Mouse (Mus musculus) MEL-GATA-1-ER (cell line): ENCODE data around the gene Cela3a.
A peak's percentile ranks its signal among the peaks of the same experiment; 100 is the strongest.
"Not testable (repeated sequence)": the region's sequence is repeated elsewhere in the genome, so short reads cannot be mapped to it uniquely, and the experiment has no call there.

Experiments used
- DNase-seq: peaks from one replicate; pipeline ENCODE4 v3.0.0-alpha.2; 2012; ENCODE audit warnings: low read depth; ENCODE audit errors: extremely low read depth

The Cela3a gene

DNA sequence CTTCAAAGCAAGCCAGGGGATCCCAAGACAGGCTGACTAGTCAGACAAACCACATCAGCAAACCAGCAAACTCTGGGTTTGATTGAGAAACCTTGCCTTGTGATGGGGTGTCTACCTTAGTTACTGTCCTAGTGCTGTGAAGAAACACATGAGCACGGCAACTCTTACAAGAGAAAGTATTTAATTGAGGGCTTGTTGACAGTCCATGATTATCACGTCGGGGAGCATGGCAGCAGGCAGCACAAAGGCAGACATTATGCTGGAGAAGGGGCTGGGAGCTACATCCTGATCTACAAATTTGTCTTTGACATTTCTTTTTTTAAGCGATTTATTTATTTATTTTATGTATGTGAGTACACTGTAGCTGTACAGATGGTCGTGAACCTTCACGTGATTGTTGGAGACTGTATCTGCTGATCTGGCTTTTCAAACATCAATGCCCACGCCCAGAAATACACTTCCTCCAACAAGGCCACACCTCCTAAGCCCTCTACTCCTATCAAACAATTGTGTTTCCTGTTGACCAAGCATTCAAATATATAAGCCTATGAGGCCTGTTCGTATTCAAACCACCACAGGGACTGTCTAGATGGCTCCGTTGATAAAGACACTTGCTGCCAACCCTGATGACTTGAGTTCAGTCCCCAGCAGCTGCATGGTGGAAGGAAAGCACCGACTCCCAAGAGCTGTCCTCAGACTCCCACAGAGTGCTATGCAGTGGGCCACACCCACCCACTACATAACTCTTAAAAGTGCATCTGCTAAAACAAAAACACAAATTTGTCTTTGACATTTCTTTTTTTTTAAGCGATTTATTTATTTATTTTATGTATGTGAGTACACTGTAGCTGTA lies 8.3 kb upstream of the Cela3a start:
- peak; percentile 49 for DNase-seq

DNA sequence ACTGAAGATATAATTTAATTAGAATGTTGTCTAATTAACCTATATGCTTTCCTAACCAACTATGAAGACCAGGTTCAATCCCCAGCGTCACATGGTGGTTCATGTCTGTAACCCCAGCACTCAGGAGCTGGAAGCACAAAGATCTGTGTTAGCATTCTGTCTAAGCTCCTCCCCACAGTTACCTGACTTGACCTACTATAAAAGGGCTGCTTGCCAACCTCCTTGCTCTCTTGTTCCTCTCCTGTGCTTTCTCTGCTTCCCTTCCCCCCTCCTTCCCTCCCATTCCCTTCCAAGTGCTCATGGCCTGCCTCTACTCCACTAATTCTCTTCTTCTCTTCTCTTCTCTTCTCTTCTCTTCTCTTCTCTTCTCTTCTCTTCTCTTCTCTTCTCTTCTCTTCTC lies 5.3 kb upstream of the Cela3a start:
- DNase-seq: no peak

DNA sequence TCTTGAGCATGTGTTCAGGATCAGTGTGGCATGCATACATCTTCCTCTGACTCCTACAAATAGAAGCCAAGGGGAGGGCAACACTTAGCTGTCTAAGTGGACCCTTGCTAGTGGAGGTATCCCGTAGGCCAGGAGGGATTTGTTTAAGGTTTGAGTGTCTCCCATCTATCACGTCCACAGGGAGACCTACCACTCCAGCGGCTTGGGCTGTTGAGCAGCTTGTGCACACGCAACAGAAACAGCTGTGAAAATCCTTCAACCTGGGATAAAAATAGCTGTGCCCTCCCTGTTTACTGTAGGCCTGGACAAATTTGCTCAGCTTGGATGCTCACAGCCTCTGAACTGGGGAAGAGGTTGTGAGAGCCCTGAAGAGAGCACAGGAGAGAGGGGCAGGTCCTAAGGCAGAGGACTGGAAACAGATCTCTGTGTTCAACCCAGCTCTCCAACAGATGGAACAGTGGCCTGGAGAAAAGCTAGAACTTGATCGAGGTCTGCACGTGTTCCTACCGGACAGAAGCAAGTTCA lies 2.7 kb upstream of the Cela3a start:
- DNase-seq: not testable (repeated sequence)

DNA sequence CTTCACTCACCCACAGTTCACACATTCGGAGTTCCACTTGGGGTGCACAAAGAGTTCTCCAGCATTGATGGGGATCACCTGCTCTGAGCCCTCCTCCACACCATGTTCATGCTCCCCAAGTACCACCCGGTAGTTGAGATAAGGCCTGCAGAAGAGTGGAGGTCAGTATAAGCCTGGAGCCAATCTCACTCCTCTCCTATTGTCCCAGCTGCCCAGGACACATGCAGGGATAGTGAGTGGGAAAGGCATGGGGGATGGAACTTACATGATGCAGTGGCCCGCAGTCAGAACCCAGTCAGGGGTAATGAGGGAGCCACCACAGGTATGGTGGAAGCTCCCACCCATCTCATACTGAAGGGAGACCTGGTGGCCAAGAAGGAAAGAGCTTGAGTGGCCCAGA lies 4.0 kb downstream of the Cela3a start:
- no peak for DNase-seq

DNA sequence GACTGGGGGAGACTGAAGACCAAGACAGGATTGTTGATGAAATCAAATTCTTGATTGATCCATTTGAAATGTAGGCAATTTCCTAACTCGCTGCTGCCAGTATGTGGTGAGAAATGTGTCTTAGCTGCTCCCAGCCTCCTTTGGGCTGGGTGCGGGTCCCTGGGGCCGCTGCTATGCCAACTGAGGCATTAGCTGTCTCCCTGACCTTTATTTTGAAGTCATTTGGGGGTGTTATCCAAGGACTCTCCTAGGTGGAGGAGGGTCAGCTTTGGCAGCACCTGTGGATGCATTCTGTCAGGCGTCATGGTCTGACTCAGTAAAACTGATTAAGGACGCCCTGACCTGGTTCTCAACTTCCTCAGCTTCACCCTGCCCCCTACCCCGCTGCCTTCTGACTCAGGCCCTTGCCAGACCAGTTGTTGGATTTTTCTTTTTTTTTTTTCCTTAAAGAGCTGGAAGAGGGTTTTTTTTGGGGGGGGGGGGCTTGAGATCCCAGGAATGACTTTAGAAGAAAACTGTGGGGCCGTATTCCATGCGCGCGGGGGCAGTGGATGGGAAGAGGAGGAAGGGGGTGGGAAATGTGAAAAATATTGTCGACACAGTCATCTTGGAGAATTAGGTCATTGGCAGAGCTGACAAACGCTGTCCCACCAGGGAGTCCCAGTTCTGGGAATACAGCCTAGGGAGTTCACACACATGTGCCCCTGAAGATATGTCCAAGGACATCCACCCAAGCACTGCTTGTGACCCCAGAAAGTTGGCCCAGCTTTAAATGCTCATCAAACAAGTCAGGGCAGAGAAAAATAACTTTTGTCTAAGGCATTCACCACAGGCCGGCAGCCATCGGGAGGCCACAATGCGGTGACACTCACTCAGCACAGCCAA lies 12.7 kb downstream of the Cela3a start:
- no peak for DNase-seq

DNA sequence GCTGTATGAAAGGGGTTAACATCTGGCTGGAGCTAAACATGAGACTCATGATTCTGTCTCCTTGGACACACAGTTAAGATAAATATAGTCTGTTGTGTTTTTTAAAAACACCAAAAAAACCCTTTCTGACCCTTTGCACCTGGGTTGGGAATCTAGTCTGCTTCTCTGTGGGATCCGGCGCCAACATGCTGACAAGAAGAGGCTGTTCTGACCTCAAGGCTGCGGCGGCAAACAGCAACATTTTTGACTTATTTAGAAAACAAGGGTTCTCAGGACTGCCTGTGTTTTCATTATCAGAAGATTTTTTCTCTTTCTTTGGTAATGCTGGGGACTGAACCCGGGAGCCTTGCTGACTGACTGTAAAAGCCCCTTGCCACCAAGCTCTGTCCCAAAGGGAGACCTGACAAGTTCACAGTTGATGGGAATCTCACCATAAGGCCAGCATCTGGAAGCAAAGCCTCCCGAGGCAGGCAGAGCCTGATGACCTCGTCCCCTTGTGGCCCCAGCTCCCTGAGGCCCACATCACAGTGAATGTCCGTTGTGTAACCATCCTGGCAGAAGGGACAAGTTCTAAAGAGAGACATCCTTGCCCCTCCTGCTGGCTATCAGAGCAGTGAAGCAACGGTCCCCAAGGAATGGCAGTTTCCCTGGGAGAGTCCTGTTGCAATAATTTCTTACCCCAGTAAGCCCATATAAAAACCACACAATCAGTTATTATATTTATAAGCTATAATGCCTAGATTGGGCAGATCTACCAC lies 16.0 kb downstream of the Cela3a start:
- DNase-seq: no peak

DNA sequence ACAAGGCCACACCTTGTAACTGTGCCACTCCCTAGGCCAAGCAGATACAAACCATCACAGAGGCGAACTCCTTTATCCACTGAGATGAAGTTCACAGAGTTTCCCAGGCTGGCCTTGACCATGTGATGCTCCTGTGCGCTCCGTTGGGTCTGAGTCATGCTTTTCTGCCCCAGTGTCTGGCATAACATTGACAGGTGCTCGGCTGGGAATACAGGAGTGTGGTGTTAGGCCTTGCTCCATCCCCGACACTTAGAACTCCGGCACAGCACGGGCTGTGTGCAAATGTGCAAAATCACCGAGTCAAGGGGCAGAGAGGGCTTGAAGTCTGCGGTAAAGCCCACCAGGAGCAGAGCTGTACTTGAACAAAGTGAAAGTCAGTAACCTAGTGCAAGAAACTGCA lies 16.7 kb downstream of the Cela3a start:
- no peak for DNase-seq

DNA sequence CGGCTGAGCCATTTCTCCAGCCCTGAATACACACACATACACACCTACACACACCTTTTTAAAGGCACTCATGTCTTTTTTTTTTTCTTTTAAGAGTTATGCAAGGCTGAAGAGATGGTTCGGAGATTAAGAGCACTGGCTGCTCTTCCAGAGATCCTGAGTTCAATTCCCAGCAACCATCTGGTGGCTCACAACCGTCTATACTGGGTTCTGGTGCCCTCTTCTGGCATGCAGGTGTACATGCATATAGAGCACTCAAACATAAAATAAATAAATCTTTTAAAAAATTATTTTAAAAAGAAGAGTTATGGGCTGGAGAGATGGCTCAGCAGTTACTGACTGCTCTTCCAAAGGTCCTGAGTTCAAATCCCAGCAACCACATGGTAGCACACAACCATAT lies 18.3 kb downstream of the Cela3a start:
- DNase-seq: no peak

DNA sequence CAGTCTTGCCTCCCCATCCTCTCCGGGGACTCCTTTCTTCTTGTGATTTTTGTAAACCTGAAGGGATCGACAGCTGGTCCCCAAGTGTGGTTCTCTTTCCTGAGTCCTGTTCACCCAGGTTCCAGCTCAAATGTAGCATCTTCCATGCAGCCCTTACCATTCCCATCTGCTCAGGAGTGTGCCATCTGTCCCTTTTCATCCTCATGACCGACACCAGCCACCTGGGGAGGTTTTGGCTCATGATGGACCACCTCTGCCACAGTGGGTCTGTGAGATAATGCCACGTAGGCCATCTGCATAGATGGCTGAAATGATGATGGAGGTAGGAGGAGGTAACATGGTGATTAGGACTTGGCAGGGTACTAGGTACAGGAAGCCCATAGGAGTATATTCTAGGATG lies 19.4 kb downstream of the Cela3a start:
- DNase-seq: no peak

DNA sequence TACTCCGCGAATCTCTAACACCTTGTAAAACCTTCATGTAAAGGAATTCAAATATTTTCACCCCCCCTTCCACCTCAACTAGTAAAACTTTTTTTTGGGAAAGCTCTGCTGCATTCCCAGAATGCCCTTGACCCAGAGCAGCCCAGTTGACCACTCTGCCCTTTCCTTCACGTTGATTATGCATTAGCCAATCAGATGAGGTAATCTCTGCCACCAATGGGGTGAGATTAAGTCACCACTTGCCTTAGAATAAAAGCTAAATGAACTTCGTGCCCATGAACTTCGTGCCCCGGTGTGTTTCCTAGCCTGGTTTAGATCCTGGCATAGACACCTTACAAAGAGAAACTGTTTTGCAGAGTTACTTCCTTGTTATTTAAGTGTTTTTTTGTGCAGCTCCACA lies 20.6 kb downstream of the Cela3a start:
- DNase-seq: no peak

DNA sequence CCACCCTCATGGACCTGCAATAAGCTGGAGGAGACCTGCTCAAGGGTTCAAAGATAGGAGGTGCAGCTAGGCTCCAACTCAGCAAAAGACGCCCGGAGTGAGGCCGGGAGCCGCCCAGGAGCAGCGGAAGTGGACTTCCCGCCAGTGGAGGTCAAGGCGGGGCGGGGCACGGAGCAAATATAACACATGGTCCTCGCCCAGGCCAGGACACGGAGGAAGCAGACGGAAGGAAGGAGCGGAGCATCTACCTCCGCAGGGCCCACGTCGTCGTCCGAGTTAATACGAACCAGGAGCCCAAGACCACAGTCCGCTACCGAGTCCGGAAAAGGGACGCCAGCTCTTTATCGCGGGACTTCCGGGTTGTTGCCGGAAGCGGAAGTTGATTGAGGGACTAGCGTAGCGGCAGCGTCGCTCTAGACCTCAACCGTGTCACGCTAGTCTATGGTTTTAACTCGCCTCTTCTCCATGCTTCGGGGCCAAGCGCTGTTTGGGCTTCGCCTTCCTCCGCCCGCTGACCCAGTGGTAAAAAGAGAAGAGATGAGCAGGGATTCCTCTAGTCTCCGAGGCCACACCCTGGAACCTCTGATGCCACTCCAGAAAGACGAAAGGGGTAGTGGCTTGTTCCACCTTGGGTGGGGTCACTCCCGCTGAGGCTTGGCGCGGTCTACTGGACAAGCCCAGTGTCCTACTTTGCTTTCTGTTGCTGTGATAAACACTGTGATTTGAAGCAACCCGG lies 21.4 kb downstream of the Cela3a start:
- DNase-seq: peak; percentile 85

DNA sequence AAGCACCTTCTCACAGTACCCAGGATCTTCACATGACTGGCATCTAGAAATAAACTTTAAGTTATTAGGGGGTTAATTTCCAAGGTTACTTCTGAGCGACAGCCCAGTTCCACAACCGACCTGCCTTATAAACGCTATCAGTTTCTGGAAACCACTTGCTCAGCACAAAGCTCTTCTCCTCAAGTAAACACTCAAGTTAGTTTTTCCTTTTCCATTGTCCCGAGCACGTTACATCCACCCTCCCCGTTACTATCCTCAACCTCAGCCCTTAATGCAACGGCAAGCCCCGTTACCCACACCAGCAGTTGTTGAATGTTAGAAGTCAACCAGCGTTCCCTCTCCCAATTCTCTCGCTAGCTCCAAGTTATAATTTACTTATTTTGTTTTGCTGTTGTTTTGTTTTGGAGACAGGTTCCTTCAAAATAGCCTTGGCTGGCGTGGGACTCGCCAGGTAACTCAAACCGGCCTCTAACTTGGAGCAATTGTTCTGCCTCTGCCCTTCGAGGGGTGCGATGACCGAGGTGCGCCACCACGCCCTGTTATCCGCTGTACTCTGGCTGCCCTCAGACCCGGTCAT lies 22.0 kb downstream of the Cela3a start:
- DNase-seq: peak; percentile 19

DNA sequence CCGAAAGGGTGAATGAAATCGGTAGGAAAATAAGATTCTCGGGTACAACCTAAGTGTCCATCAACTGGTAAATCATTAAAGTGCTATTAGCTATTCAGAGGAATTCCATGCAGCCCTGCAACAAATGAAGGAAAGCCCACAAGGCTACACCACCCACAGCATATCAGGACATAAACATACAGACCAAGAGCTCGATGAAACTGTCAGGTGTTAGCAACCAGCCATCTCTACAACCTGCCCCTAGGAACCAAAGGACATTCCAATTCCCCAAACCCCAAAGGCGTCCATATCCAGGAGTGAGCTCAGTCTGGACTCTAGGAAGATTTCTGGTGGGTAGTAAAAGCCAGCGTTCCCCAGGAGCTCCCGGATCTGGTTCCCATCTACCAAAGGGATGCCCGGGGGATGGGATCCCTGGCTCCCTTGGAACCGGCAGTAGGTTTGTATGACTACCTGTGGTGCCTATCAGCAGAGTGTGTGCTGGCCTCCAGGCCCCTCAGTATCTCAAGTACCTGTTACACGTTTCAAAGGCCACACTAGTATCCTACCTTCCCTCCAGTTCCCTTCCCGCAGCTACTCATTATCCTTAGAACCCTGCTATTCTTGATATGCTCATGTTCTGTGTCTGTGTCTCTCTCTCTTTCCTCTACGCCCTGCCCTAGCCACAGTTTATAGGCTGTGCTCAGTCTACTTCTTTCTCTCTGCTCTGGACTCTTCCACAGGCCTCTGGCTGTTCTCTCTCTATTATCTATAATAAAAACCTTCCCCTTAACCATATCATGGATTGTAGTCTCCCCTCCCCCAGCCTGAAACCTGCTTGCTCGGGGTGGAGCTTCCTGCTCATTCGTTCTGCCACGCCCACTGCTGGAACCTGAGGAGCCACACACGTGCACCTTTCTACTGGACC lies 28.6 kb downstream of the Cela3a start:
- no peak for DNase-seq

DNA sequence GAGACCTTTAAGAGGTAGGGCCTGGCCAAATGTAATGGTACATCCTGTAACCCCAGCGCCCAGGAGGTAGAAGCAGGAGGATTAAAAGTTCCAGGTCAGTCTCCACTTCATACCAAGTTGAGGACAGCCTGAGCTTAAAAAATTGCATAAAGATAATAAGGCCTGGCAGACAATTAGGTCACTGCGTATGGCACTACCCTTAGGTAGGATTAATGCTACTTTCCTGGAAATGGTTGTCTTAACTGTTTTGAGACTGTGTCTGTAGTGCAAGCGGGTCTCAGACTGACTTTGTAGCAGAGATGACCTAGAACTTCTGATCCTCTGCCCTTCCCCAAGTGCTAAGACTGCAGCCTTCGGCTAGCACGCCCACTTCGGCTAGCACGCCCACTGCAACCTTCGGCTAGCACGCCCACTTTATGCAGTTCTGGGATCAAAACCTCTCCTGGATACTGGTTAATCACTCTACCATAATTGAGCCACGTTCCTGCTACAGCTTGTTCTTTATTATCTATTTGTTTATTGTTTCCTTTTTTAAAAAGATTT lies 29.8 kb downstream of the Cela3a start:
- no peak for DNase-seq

DNA sequence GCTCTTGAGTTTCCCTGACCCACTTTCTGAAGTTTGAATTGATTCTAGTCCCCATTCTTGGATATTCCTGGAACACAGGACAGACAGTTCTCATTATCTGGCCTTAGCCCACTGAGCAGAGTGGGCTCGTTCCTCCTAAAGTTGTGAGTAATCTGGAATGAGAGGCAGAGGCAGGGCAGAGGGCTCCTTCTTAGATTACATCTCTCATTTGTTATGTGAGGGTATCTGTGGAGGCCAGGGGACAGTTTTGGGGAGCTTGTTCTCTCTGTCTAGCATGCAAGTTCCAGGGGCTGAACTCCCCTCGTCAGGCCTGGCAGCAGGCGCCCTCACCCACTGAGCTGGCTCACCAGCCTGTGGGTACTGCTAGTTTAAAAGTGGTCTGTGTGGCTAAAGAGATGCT lies 30.5 kb downstream of the Cela3a start:
- no peak for DNase-seq

DNA sequence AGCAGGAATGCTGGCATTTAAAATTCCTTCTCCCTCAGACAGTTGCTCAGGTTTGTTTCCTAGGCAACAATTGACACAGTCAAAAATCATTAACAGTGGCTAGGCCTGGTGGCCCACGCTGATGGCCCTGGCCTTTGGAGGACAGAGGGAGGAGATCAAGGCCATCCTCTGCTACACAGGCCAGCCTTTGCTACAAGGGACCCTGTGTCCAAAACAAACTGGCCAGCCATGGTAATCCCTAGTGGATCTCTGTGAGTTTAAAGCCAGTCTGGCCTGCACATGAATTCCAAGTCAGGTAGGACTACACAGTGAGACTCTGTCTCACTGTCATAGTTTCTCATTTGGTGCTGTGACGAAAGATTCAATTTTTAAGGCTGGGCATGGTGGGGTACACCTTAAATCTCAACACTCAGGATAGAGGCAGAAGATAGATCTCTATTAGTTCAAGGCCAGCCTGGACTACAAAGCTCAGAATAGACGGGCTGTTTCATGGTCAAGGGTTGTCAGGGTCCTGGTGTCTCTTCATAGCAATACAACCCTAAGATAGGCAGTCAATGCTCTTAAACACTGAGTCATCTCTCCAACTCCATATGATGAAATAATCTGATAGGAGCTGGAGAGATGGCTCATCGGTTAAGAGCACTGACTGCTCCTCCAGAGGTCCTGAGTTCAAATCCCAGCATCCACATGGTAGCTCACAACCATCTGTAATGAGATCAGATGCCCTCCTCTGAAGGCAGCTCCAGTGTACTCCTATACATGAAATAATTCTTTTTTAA lies 31.9 kb downstream of the Cela3a start:
- DNase-seq: no peak

DNA sequence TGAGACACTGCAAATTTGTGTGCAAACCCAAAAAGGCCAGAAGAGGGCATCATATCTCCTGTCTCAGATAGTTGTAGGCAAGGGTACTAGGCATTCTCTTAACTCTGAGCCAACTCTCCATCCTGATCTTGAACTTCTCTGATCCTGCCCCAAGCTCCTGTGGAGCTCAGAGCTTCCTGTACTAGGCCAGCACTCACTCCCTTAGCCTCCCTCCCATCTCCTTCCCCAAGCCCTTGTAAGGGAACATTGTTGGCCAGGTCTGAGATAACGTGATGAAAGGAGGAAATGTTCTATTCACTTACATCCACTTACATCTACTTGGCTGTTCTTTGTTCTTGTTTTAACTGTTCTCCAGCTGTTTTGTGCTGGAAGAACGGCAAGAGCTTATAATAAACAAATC lies 32.8 kb downstream of the Cela3a start:
- DNase-seq: no peak
